ENCODE assay signal across 8 mouse cellular contexts in the genomic region with DNA sequence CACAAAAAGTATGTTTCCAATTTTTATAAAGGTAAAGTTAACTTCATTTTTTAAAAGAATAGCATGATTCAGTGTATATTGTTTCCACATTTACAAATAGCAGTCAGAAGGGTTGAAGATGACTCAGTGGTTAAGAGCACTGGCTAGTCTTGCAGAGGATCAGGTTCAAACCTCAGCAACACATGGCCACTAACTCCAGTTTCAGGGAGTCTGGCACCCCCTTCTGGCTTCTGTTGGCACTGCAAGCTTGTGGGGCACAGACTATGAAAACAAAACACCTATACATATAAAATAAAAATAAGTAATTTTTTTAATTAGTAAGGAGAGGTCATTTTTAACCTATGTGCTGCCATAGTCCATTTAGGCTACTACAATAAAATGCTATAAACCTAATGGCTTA.
DNase-seq lines count a peak whose midpoint lies in the region; ATAC-seq and TF ChIP-seq lines count a peak whose summit lies in the region.

No protein-coding gene starts in this region.

- TF ChIP-seq POLR2A in bone marrow macrophage, adult 2 months (IDR thresholded peaks at IDR 0.05; ENCODE audit: borderline replicate concordance, low read depth, low read length), result no peak

- H3K4me2 ChIP-seq in liver, embryonic 12.5 days, result no peak overlapping the region
- no peak overlapping the region for H3K4me2 ChIP-seq in forebrain, embryonic 15.5 days (replicated peaks)

- H3K36me3 ChIP-seq in liver, embryonic 12.5 days, result no peaks in the 10 kb centered on the region
- H3K36me3 ChIP-seq in splenic B cell, adult 2 months (ENCODE audit: control insufficient read depth, insufficient read depth, low read length, poor library complexity, severe bottlenecking), result no peaks in the 10 kb centered on the region
- no peaks in the 10 kb centered on the region for H3K36me3 ChIP-seq in forebrain, embryonic 15.5 days

- H3K4me3 ChIP-seq in liver, embryonic 12.5 days, result no peak overlapping the region
- no peak overlapping the region for H3K4me3 ChIP-seq in bone marrow macrophage, adult 2 months (ENCODE audit: insufficient read depth, low read length)
- H3K4me3 ChIP-seq in forebrain, embryonic 15.5 days, result no peak overlapping the region

- ATAC-seq in liver, embryonic 12.5 days, result no peak
- no peak for ATAC-seq in forebrain, embryonic 15.5 days (replicated peaks)

- TF ChIP-seq CTCF in bone marrow macrophage, adult 2 months (IDR thresholded peaks at IDR 0.05; ENCODE audit: low read depth, low read length), result peak; percentile 44; the same call in 1 of the 2 replicates

- H3K4me1 ChIP-seq in liver, embryonic 12.5 days, result no peaks in the 10 kb centered on the region
- H3K4me1 ChIP-seq in bone marrow macrophage, adult 2 months (ENCODE audit: control insufficient read depth, insufficient read depth, low read length), result no peaks in the 10 kb centered on the region
- no peaks in the 10 kb centered on the region for H3K4me1 ChIP-seq in forebrain, embryonic 15.5 days

- DNase-seq in adrenal gland, postnatal 10 days, result peak; percentile 25
- DNase-seq in adrenal gland, postnatal 25 days, result no peak
- DNase-seq in liver, result peak; percentile 35
- peak; percentile 12 for DNase-seq in splenic B cell, adult 2 months (ENCODE audit: low read depth, low spot score)
- no peak for DNase-seq in embryo, embryonic 10.5 days (ENCODE audit: low spot score)

- no peaks in the 10 kb centered on the region for H3K9me3 ChIP-seq in liver, embryonic 12.5 days (replicated peaks)
- no peaks in the 10 kb centered on the region for H3K9me3 ChIP-seq in forebrain, embryonic 15.5 days

- H3K27ac ChIP-seq in liver, embryonic 12.5 days, result no peak overlapping the region
- H3K27ac ChIP-seq in bone marrow macrophage, adult 2 months (ENCODE audit: insufficient read depth, low read depth, low read length), result no peak overlapping the region
- H3K27ac ChIP-seq in forebrain, embryonic 15.5 days (replicated peaks), result no peak overlapping the region

- no peaks in the 10 kb centered on the region for H3K27me3 ChIP-seq in liver, embryonic 12.5 days (replicated peaks)
- no peaks in the 10 kb centered on the region for H3K27me3 ChIP-seq in splenic B cell, adult 2 months (ENCODE audit: control insufficient read depth, insufficient read depth, low read length, poor library complexity, severe bottlenecking)
- H3K27me3 ChIP-seq in forebrain, embryonic 15.5 days, result no peaks in the 10 kb centered on the region

- no peak overlapping the region for H3K9ac ChIP-seq in liver, embryonic 12.5 days
- H3K9ac ChIP-seq in forebrain, embryonic 15.5 days (replicated peaks), result no peak overlapping the region

Comparison
In these comparisons a context has a peak if more than half of its experiments do, and no peak if none do; other contexts are left out.
1. DNase-seq: peak in adrenal gland, postnatal 10 days (single experiment), liver (single experiment) and splenic B cell, adult 2 months (single experiment); none in adrenal gland, postnatal 25 days (single experiment) and embryo, embryonic 10.5 days (single experiment).